Mouse (Mus musculus) MN1 (cell line): ENCODE data around the gene Mrpl39.

Experiments used
- DNase-seq: peaks from one replicate; pipeline ENCODE4 v3.0.0-alpha.2; 2016; ENCODE audit warnings: low spot score

Gene Mrpl39

DNA sequence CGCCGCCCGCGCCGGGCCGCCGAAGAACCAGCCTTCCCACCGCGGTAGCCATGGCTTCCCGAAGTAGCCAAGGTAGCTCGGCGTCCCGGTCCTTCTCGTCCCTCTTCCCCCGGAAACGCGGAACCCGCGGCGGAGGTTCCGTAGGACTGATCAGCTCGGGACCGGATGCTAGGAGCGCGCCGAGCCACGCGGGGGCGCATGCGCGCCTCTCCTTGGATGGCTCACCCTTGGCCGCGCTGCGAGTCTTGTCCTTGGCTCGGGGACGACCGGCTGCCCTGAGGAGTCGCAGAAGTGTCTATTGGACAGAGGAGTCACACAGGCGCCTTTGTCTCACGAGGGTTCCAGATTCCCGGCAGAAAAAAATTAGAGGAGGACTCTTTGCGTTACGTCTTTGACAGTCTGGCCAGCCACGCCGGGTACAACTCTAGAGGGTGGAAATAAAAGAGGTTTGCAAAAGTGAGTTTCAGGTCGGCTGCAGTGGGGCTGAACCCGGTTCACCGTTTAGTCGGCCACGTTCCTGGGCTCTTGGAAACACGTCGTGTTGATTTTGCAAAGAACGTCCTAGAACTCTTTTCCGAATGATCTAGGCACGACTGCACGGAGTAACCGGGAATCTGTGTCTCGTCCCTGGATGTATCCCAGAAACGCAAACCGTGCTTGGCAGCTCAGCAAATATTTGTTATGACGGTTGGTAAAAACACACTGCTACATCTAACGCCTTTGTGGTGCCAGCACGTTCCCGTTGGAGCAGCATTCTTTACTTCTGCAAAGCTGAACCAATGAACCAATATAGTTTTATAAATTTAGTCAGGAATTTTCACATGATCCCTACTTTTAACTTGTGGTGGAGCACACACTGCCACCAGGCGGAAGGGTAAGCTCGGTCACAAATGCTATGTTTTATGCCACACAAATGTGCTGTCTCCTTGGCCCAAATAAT lies at the start of gene Mrpl39:
TSS of gene Mrpl39 (minus strand) at position 577 of the 940 bp plus-strand sequence.
- DNase-seq = peak; percentile 97

DNA sequence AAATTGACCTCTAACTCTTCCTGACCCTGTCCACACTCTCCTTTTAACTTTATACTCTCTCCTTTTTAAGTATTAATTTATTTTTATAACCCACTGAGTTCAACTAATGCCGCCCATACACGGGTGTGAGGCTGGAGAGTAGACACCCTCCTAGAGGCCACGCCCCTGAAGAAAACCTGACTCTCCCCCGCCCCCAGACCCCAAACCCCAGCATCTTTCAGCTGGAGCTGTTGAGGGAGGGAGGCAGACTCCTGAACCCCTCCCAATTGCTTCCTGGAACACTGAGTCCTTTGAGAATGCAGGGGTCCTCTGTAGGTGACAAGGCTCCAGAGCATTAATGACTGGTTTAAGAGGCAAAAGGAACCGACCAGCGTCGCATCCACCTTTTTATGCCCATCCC lies 49.4 kb upstream of the Mrpl39 start:
- no peak for DNase-seq

DNA sequence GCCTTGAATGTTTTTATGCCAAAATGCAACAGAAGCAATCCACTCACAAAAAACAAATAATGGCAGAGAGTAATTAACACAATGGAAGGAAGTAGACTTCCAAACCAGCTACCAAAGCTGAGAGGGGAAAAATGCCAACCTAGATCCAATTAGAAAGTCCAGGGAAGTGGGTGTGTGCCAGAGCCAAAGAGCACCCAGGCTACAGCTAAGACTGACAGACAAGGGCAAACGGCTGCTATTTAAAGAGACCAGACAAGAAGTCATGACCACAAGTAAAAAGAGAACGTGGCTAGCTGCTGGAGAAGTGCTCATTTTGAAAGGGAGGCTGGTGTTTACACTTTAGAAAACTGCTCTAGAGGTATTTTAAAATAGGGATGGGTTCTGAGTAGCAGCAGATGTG lies 47.7 kb upstream of the Mrpl39 start:
- DNase-seq = no peak

DNA sequence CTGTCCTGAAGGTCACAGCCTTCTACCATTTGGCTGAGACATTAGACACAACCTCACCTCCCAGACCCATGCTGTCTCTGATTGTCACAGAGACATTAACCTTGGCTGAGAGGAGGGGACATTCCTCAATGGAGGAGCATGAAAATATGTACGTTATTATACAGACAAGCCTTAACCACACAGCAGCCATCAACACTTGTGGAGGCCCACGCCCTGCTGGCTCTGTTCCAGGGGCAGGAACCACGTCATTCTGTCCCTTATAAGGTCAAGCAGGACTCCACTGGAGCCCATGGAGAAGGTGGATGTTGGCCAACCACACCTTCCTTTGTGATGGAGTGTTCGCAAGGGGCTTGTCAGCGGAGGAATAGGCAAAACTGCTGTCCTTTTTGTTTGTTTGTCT lies 44.2 kb upstream of the Mrpl39 start:
- DNase-seq = no peak

DNA sequence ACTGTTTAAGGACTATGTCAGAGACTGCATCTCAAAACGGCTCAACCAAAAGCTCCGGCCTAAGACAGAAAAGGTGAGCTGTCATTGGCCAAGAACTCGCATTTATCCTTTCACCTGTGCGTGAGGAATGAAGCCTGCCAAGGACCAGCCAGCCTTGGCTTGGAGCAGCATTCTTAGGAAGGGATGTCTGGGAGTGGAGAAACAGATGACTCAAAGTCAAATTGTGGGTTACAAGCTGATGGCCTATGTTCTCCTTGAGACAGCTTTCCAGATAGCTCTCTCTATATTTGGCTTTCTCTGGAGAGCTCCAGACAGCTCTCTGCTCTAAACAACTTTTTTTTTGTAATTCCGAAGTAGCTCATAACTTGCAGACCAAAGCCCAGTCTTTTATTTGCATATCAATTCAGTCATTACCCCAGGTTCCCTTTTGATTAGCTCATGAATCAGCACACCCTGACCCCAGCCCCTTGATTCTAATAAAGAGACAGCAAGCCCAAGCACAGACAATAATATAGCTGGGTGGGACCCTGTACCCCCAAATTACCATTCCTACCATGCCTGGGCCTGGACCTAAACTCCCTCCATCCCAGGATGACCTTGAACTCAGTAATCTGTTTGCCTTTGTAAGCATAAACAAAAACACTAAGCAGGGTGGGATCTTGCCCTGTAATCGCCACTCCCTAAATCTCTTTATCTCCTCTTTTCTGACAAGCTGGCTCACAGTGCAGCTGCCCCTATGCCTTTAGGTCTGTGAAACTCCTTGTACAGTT lies 43.5 kb upstream of the Mrpl39 start:
- DNase-seq = no peak

DNA sequence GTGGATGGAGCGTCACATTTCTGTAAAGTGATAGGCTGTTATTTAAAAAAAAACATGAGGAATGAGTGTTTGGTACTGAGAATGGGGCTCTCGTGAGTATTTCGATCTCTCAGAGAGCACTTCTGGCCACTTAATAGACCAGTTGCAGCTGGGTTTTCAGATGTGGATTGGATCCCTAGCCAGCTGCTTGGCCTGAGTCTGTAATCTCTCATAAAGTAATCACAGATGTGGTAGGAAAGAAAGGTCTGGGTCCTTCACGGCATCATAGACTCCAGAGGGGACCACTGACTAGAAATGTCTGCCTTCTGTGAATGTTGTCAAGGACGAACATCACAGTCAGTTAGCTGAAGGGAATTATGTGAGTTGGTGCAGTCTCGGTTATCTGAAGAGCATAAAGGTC lies 42.9 kb upstream of the Mrpl39 start:
- DNase-seq = no peak

DNA sequence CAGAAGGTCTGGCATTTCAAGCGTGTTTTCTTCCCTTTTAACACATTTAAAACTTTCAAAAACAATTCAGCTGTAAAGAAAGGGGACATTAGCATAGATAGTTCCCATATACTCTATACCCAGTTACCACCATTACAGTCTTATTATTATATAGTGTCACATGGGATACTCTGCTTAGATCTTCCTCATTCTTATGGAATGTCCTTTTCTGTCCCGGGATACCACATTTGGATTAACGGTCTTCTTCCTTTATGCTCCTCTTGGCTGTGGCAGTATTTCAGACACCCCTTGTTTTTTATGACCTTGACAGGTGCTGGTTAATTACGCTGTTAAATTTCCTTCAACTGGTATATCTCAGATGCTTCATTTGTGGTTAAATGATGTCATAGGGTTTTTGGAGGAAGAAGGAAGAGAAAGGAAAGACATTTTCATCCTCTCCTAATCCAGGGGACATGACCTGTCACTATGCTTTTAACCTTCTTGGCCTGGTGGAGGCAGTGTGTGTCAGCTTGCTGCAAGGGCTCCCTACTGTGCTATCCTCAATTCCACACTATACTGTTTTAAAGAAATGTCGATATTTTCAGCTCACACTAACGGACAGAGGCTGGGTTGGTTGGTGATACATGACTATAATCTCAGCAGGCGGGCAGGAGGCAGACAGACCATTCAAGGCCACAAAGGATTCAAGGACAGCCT lies 40.7 kb upstream of the Mrpl39 start:
- DNase-seq = no peak

DNA sequence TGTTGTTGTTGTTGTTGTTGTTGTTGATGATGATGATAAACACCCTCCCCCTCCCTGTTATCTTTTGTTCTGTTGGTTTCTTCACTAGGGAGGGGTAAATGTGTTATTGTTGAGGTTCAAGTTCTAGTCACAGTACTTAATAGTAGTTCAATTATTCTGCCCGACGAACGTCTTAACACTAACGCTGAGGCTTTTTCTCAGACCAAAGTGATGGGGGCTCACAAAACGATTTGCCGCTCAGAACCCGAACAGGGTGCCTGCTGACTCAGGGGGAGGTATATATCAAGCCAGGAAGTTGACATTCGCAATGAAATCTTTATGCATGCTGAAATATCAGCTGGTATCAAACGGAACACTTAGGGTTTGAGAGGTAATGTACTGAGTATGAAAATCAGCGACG lies 39.8 kb upstream of the Mrpl39 start:
- no peak for DNase-seq

DNA sequence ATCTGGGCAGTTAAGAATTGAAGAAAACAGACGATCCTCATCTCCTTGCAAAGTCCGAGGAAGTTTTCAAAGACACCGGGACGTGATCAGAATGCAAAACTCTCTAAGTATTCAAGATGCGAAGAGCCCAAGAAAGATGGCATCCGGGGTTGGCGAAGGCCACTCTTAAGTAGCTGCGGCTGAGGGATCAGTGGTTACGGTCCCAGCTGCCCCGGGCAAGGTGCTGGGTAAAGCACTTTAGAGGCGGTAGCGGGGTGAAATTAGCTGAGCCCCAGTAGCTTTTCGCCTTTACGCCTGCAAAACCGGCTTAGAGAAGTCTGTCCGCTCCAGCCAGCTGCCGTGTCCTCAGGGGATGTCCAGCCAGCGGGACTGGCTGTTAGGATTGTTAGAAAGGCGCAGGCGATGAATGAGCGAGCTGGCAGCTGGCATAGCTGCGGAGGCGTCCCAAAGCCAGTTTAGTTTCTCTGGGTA lies 39.3 kb upstream of the Mrpl39 start:
- no peak for DNase-seq

DNA sequence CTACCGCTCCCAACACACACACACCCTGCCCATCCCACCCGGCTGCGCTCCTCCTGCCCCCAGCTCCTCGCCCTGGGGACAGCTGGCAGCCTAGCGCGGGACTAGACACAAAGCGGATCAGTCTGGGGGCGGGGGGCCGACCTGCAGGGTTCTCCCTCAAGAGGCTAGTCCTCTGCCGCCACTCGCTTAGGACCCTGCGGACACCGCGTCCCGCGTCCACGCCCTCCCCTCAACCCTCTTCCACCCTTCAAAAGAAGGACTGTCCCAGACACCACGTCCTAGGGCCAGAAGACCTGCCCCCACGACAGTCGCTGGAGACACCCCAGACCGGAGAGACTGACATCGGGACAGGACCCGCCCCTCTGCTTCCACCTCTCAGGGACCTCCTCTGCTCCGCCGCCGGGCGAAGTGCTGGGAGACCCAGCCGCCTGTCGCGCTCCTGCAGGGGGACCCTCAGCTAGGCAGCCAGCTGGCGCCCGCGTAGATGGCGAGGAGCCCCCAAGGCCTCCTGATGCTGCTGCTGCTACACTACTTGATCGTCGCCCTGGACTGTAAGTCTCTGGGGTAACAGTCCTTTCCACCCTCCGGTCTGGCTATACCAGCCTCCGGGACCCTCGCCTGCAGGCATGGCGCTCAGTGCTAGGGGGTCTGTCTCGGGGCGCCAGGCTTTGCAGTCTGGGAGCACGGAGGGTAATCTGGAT lies 38.6 kb upstream of the Mrpl39 start, which contains the start of gene Jam2:
TSS of gene Jam2 (plus strand) at position 121 of the 701 bp plus-strand sequence.
- no peak for DNase-seq

DNA sequence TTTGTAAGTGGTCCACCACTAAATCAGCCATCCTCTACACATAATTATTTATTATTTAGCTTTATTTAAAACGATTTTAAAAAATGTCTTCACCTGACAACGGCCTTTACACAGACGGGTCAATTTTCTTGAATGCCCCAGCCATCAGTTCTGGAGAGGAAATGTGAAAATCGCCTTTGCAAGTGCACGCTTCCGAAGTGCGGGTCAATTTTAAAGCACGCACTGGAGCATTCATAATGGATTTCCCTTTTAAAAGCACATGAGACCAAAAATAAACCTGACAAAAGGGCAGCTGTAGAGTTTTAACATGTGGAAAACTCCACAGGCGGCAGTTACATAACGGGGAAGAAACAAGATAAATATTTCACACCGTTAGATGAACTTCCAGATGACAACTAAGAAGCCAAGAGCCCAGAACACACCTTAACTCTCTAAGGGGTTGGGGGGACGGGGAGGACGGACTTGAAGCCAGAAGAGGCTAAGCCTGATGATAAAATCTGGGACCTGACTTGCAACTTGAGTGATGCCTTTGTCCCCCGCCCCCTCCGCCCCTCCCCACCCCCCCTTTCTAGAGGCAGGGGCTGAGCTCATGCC lies 37.8 kb upstream of the Mrpl39 start:
- DNase-seq = no peak

DNA sequence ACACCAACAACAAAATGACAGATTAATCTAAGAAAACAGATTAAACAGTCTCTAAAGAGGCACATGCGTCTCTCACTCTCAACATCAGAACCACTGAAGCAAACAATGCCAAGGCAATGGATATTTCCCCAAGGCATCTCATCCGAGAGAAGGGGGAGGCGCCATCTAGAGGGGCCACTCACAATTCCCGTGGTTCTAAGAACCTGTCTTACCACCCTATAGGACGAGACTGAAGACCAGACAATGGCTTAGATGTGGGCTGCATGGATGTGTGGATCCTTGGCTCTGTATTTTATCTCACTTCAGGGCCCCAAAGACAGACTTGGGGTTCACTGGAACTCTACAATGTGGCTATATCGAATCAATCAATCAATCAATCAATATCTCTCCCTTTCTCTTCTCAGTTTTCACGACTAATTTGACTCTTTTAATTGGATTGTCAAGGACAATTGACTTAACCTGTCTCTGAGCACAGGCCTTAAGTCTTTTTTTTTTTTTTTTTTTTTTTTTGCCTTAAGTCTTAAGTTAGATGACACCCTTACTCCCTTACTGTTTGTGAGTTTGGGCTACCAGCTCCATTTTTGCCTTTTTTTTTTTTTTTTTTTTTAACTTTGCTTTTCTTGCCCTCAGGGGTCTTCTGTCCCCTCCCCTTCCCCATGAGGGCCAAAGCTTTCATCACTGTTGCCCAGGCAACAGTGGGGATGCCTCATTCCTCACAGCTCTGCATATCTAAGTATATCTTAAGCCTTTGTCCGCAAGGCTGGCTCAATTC lies 37.1 kb upstream of the Mrpl39 start:
- no peak for DNase-seq

DNA sequence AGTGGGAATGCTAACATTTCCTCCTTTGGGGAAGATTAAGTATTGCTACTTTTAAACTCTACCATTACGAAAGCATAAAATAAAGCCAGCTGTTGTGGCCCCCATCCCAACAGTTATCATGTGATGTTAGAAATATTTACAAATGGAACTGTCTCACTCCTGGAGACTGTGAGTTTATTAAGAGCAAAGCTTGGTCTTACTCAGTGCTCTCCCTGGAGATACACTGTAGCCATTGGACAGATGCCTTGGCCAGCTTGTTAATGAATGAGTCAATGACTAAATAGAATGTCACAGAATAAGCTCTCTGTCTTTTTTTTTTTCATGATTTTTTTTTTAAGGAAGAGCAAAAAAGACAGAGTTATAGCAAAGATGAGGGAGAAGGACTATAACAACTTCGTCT lies 35.9 kb upstream of the Mrpl39 start:
- DNase-seq = no peak

DNA sequence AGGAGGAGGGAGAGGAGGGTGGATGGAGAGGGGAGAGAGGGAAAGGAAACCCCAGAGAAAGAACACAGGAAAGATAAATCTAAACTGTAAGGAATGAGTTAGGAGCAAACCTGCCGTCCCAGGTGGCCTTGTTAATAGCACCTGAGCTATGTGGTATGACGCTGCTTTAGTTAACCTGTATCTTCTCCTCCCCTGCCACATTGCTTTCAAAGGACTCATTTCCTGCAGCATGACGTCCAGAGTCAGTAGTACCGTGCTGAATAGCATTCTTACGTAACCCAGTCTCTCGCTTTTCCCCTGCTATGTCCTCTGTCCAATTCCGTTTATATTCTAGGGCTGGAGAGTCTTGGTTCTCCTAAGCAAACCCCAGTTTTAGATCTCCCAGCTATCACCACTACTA lies 35.3 kb upstream of the Mrpl39 start:
- no peak for DNase-seq

DNA sequence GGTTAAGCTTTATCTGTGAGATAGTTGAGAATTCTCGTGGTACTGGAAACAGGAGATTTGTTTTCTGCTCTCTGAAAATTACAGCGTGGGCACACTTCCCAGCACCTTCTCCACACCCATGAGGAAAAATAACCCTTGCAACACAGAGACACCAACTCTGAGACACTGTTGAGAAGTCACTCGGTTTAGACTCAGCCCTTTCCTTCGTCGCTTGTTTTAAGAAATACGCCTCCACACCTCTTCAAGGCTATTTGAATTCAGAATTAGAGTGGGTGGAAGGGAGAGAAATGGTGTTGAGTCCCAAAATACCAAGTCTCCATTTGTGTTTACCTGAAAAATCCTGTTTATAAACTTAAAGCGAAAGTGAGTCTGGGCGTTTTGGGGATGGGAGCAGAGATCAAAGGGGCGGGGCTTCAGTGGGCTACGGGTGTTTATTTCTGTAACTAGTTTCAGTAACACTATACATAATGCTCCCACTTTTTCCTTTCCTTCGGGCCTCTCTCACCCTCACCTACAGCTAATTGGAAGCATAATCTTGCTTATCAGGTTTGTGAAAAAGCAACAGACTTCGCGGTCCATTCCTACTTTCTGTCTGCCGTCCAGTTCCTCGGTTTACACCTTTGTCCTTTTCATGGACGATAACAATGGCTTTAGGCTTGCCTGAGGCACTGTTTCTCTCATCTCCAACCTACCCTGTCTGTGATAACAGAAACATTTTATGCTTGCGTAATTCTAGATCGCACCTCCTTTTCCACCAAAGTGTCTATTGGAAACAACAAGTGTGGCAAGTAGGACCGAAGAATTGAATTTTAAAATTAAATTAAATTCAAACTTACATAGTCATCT lies 34.3 kb upstream of the Mrpl39 start:
- DNase-seq = no peak

DNA sequence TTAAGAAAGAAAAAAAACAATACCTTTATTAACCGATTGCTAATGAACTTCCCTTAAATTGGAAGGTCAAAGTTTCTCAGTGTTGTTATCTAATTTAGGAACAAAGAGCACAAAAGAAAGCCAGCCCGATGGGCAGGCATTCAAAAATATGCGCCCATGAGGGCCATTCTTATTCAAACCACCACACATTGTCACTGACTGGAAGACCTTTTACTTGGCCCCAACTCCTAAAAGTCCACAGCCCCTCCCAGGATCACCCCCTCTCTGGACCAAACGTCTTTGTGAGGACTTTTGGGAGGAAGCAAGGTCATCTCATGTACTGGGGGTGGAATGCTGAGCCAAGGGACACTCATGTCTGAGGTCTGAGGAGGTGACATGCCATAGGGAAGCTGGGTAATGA lies 33.6 kb upstream of the Mrpl39 start:
- DNase-seq = no peak

DNA sequence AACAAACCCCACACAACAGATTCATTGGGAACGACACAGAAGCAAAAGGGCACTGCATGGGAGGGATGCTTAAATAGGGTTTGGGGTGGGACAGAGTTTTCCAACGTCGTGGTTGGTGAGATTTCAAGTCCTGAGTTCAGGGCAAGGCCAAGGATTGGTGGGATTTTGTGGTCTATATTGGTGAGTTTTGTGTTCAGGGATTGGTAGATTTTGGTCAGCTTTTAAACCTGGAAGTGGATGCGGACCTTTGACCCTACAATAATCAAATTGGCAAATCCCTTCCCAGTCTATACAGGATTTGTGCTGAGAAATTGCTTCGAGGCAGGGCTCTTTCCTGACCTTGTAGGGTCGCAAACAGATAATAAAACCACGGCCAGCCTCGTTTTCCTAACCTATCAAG lies 32.4 kb upstream of the Mrpl39 start:
- no peak for DNase-seq

DNA sequence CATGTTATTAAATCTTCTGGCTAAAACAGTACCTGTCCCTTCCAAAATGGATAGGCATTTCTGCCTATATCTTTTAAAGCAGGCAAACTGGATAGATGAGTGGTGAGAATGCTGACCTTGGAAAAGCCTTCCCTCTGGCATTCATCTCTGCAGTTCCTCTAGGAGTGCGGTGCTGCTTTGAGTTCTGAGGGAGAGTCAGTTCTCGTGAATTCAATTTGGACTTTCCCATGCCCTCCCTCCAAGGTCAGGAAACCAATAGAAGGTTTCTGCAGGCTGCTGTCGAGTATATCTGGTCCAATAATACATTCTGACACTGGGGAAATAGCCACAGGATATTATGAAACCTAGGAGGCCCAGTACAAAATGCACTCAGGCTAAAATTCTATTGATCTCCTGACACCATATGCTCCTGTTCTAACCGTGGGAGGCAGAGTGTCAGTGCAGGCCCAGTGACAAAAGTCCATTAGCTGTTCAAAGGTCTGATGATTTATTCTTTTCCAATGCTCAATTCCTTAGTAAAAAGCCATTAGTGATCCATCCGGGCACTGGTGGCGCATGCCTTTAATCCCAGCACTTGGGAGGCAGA lies 10.3 kb upstream of the Mrpl39 start:
- no peak for DNase-seq
